Mouse (Mus musculus): ENCODE results near the gene Trpm1.

Gene Trpm1

DNA sequence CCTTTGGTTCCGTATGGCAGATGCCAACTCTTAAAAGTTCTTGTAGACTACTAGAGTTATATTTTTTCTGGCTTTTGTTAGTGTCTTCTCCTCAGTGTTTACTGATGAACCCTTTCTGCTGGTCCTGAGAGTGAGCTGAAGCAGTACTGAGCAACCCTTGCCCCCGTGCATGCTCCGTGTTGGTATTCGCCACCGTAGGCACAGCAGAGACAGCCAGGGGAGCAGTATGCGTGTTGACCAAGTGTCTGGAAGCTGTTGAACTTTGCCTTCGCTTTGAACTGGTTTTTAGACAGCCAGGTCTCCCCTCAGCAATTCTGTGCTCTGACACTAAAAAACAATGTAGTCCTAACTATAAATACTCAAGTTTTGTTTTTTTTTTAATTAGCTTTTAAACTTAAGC lies 135.8 kb downstream of the Trpm1 start:
- no peak for DNase-seq (ENCODE audit: low read depth, low spot score)

DNA sequence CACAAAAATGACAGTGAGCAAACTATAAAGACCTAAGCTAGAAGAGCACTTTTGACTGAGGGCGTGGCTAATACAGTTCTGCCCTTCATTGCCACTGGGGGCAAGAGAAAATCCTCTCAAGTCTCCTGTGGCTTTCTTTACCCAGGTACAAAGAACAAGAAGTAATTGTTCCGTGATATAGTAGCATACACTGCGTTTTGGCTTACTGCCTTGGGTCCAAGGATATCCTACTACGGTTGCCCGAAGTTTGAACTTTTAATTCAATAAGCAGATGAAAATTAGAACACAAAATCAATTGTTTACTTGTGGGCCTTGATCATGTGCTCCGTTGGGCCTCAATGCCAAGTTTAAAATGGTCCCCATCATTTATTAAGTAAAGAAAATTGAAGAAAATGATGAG lies 136.8 kb downstream of the Trpm1 start:
- peak; percentile 9 for DNase-seq (ENCODE audit: low read depth, low spot score)

DNA sequence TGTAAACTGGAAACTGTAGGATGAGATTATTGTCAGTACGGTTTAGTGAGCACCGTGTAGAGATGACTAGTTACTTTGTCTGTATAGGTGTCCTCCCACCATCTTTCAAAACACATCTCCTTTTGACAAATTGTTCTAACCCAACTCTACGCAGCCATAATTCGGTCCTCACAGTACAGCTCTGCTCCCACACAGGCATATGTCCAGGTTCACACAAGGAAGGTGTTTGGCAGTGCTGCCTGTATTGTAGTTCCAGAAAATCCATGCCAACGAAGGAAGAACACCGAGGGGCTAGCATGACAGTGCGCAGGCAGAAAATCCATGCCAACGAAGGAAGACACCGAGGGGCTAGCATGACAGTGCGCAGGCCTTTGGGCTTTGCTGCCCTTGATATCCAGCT lies 138.1 kb downstream of the Trpm1 start:
- no peak for DNase-seq (ENCODE audit: low read depth, low spot score)

DNA sequence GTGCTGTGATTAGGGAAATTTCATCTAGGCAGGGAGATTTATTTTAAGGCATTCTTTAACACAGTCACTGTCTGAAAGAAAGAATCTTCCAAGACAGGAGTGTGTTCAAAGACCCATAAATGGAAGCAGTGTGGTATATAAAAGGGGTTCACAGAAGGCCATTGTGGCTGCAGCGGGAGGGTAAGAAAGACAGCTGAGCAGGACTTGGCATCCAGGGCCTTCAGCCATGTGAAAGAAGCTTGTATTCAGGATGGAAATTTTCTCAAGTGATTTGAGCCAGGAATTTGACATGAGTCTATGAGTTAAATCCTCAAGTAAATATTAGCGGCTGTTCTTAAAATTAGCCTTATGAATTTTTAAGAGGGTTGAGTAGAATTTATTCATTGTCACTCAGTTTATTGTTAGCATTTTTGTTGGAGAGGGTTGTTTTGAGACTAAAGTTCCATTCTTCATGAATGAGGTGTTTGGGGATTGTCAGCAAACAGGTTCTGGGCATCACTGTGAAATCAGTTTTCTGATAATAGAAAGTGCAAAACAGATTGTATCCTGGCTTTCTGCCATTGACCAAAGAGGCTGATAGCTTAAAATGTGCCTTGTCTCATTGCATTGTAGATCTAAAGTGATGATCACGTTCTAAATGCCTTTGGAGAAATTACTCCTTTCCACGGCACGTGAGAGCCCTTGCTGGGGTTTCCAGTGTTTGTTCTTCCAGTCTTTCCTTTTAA lies 142.8 kb downstream of the Trpm1 start:
- no peak for DNase-seq (ENCODE audit: low read depth, low spot score)

DNA sequence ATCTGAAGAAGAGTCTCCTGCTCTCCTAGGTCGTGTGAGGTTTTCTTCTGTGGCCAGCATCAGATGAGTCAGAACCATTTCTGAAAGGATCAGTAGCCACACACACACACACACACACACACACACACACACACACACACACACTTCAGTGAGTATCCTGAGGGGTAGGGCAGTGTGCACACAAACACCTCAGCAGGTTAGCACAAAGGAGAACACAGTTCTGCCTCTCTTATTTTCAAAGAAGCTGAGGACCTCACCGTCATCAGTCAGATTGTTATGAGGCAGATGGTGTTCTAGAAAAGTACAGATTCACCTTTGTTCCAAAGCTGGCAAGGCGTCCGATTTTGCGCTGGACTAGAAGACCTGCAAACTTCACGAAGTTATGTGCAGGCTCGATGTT lies 156.6 kb downstream of the Trpm1 start:
- no peak for DNase-seq (ENCODE audit: low read depth, low spot score)

DNA sequence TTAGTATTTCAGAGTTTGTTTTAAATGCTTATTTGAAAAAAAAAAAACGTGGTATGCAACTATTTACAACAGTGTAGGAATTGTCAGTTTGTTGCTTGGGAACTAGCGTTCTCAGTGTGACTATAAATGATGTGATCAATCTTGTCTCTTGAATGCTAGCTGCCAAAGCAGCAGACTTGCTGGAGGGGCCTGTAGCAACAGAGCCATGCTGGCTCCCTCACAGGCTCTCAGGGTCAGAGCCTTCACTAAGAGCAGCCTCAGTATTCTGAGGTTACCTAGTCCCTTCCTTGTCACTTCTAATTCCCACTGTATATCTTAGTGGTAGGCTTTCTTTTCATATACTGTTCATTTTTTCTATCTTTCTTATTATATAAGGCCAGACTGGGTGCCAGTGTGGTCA lies 157.1 kb downstream of the Trpm1 start:
- DNase-seq (ENCODE audit: low read depth, low spot score): no peak

DNA sequence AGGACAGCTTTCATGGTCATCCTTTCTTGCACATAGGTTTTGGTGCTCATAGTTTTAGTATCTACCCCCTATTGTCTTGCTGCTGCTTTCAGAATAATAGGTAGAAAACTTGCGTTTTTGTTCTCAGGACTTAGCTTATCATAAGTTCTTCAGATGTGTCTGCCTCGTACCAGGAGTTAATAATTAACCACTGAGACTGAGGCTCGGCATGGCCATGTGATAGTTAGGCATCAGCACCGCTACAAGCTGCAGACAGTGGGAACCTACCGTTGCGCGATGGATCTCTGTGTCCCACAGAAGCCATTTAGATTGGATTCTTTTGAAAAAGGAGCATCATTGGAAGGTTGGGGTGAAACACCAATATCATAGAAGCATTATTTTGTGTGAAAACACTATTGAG lies 159.2 kb downstream of the Trpm1 start:
- no peak for DNase-seq (ENCODE audit: low read depth, low spot score)

Data from R1 (cell line).